Mouse (Mus musculus): ENCODE results near the gene Mrm3.
"Not testable (repeated sequence)": the region's sequence is repeated elsewhere in the genome, so short reads cannot be mapped to it uniquely, and the experiment has no call there.

The Mrm3 gene

GRCm38 (mm10) chr11:76242901-76243810 is at the start of gene Mrm3, which contains the start of gene Glod4:
TSS of gene Mrm3 (plus strand) at chr11:76243715.
TSS of gene Glod4 (minus strand) at chr11:76243725.
- peak; percentile 80 for DNase-seq (ENCODE audit: low spot score)

DNA sequence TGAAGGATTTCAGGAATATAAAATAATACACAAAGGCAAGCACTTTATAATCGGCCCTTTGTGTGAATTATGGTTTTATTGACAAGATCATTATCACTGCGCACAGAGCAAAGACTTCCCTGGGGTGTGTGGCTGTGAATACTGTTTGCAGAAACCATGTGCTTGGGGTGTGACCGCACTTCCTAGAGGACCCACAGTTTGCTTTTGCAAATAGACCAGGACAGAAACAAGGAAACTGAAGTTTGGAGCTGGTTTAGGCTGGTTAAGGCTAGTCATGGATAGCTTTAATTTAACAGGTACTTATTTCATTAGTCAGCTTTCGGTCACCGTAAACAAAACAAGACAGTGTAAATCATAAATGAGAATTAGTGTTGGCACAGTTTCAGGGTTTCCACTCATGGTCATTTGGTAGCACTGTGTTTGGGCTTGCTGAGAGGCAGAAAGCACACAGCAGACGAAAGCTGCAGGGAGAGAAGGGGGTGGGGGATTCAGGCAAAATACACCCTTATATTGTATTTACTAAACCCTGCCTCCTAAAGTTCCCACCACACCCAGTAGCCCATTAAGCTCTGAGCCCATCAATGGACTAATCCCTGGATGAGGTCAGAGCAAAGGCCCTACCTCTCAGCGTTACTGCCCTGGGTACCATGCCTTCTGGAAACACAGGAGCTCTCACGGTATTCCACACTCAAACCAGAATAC is 47.1 kb upstream of the Mrm3 start:
- no peak for DNase-seq (ENCODE audit: low spot score)

- DNase-seq (ENCODE audit: low spot score), result no peak
Observed at GRCm38 (mm10) chr11:76196977-76197469, 46.5 kb upstream of the Mrm3 start.

- DNase-seq (ENCODE audit: low spot score), result peak; percentile 68
Observed at GRCm38 (mm10) chr11:76201761-76202674, 41.5 kb upstream of the Mrm3 start.

DNA sequence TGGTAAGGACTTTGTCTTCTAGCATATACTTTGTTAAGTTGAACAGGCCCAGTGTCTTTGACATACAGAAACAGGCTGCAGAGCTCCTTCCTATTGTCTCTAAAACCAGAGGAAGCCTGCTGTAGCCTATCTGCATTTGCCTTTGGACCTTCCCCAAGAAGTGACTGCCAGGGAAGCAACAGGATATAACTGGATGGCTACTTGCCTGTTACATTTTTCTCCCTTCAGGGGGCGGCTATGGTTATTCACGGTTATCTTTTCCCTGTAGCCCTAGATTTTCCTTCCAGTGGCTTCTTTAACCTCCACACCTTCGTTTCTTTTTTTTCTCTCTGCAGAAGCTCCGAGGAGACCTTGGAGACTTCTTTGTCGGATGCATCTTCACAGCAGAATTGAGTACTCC is 36.7 kb upstream of the Mrm3 start:
- no peak for DNase-seq (ENCODE audit: low spot score)

- no peak for DNase-seq (ENCODE audit: low spot score)
Observed at GRCm38 (mm10) chr11:76210228-76210985, 33.1 kb upstream of the Mrm3 start.

GRCm38 (mm10) chr11:76211595-76211994 is 31.9 kb upstream of the Mrm3 start:
- DNase-seq (ENCODE audit: low spot score), result not testable (repeated sequence)

- no peak for DNase-seq (ENCODE audit: low spot score)
Observed at GRCm38 (mm10) chr11:76213841-76214240, 29.7 kb upstream of the Mrm3 start.

- DNase-seq (ENCODE audit: low spot score), result no peak
Observed at GRCm38 (mm10) chr11:76215011-76215410, 28.5 kb upstream of the Mrm3 start.

- no peak for DNase-seq (ENCODE audit: low spot score)
Observed at GRCm38 (mm10) chr11:76216049-76216540, 27.4 kb upstream of the Mrm3 start.

- no peak for DNase-seq (ENCODE audit: low spot score)
Observed at GRCm38 (mm10) chr11:76216681-76217389, 26.7 kb upstream of the Mrm3 start.

DNA sequence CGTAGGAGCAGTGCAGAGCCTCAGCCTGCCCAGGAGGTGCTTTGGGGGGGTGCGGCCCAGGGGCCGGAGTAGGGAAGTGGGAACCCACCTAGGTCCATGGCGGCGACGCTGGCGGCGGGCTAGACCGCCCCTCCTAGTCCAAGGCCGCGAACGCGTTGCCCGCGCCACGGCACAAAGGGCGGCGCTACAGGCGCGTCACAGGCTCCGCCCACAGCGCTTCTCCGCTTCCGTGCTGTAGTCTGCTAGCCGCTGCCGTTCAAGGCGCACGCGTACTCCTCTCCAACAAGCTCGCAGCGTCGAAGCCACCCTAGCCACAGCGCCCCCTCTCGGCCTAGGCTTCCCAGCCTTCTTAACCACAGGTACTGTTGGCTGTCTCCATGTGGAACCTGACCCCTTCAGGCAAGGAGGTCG is 26.1 kb upstream of the Mrm3 start, which contains the start of the genes Dbil5 and Gemin4:
Dbil5 (plus strand) TSS at position 219 of the 411 bp plus-strand sequence.
Gemin4 (minus strand) TSS at position 275 of the 411 bp plus-strand sequence.
- peak; percentile 89 for DNase-seq (ENCODE audit: low spot score)

- DNase-seq (ENCODE audit: low spot score), result no peak
Observed at GRCm38 (mm10) chr11:76224631-76225030, 18.9 kb upstream of the Mrm3 start.

GRCm38 (mm10) chr11:76225051-76225450 is 18.5 kb upstream of the Mrm3 start:
- no peak for DNase-seq (ENCODE audit: low spot score)

- no peak for DNase-seq (ENCODE audit: low spot score)
Observed at GRCm38 (mm10) chr11:76236136-76236535, 7.4 kb upstream of the Mrm3 start.

GRCm38 (mm10) chr11:76239750-76240149 is 3.8 kb upstream of the Mrm3 start:
- DNase-seq (ENCODE audit: low spot score), result no peak

- no peak for DNase-seq (ENCODE audit: low spot score)
Observed at GRCm38 (mm10) chr11:76243811-76244546, 464 bp downstream of the Mrm3 start.

DNA sequence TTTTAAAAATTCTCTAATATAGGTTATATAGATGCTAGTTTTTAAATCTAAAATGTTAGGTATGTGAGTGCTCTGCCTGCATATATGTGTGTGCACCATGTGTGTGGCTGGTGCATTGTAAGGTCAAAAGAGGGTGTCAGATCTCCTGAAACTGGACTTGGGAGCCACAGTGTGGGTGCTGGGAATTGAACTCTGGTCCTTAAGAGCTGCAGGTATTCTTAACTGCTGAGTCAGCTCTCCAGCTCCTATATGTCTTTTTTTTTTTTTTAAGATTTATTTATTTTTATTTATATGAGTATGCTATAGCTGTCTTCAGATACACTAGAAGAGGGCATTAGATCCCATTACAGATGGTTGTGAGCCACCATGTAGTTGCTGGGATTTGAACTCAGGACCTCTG is 2.9 kb downstream of the Mrm3 start:
- DNase-seq (ENCODE audit: low spot score), result no peak

DNA sequence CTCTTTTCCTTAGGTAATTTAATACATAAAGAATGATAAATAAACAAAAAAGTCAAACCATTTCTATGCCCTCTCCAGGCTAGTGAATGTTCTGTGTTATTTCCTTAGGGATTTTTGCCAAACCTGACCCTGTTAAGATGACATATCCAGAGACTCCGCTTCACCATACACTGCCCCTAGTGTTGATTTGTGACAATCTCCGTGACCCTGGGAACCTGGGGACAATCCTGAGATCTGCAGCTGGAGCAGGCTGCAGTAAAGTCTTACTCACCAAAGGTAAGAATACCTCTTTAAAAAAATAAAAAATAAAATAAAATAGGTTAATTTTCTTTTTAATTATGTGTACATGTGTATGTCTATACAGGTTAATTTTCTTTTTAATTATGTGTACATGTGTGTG is 3.7 kb downstream of the Mrm3 start:
- DNase-seq (ENCODE audit: low spot score), result no peak
